Mouse (Mus musculus) limb, embryonic 13.5 days (tissue): ENCODE measurements around the gene Myof. TPM values are rescaled to one million over a fixed set of nuclear protein-coding genes. Genes with fewer than 3 reads are reported as not detected.

Source experiments
- ATAC-seq: fragments of 200-750 bp; cut with Nextera tagmentation; 2 replicates; pipeline ENCODE4 v1.8.0; 2017; ENCODE audit warnings: low read depth, moderate number of reproducible peaks, moderate TSS enrichment; ENCODE audit not compliant: low FRiP score
- H3K27ac ChIP-seq: fragments of 300-500 bp; sonication (generic); 2 replicates; pipeline ENCODE4 v1.5.1; 2015; ENCODE audit warnings: inconsistent platforms, mild to moderate bottlenecking, moderate library complexity
- H3K27me3 ChIP-seq: fragments of 300-500 bp; sonication (generic); 2 replicates; pipeline ENCODE4 v1.6.1; 2015; ENCODE audit warnings: mild to moderate bottlenecking, inconsistent platforms
- H3K36me3 ChIP-seq: fragments of 300-500 bp; sonication (generic); 2 replicates; pipeline ENCODE4 v1.6.1; 2015; ENCODE audit warnings: inconsistent platforms, mild to moderate bottlenecking, moderate library complexity
- H3K4me1 ChIP-seq: fragments of 300-500 bp; sonication (generic); 2 replicates; pipeline ENCODE4 v1.6.1; 2015; ENCODE audit warnings: inconsistent platforms
- H3K4me2 ChIP-seq: fragments of 300-500 bp; sonication (generic); replicated peaks from 2 replicates; pipeline ENCODE4 v1.6.1; 2015; ENCODE audit warnings: inconsistent platforms, mild to moderate bottlenecking, moderate library complexity
- H3K4me3 ChIP-seq: fragments of 300-500 bp; sonication (generic); 2 replicates; pipeline ENCODE4 v1.5.1; 2015; ENCODE audit warnings: moderate library complexity, mild to moderate bottlenecking, inconsistent platforms
- H3K9ac ChIP-seq: fragments of 300-500 bp; sonication (generic); 2 replicates; pipeline ENCODE4 v1.6.1; 2015; ENCODE audit warnings: mild to moderate bottlenecking, inconsistent platforms
- H3K9me3 ChIP-seq: fragments of 300-500 bp; sonication (generic); 2 replicates; pipeline ENCODE4 v1.6.1; 2016; ENCODE audit warnings: inconsistent platforms
- WGBS: fragments of 180-500 bp; shearing (Covaris S2); methylation state at CpG from one replicate; pipeline ENCODE4 v1.1.7; 2015; 5-methylcytosine and 5-hydroxymethylcytosine counted together
- polyA plus RNA-seq: library from polyadenylated mRNA; unstranded; fragments of >200 nt; fragmentation: Nextera tagmentation; extraction: Ambion mirVana; gene quantifications from 2 replicates; pipeline ENCODE4 v1.2.1, GENCODE M21; 2015

Gene Myof
- polyA plus RNA-seq, 1 experiment from 2014 or later, result 12.6 TPM

GRCm38 (mm10) chr19:37991399-37992183 is 51.8 kb downstream of the Myof start:
- no peak overlapping the region for H3K4me2 ChIP-seq
- H3K27ac ChIP-seq, result no peak overlapping the region
- H3K9me3 ChIP-seq, result no peaks in the 10 kb centered on the region
- H3K4me3 ChIP-seq, result no peak overlapping the region
- H3K4me1 ChIP-seq, result peaks cover 8% of the 10 kb centered on the region
- peaks cover 9% of the 10 kb centered on the region for H3K36me3 ChIP-seq
- no peaks in the 10 kb centered on the region for H3K27me3 ChIP-seq
- WGBS, result 48% methylated on average over 7 of the region's 7 CpGs
- H3K9ac ChIP-seq, result no peak overlapping the region
- ATAC-seq, result no peak

- 86% methylated on average over 2 of the region's 2 CpGs for WGBS
- H3K4me1 ChIP-seq, result peaks cover 7% of the 10 kb centered on the region
- peaks cover 12% of the 10 kb centered on the region for H3K36me3 ChIP-seq
- H3K27ac ChIP-seq, result no peak overlapping the region
- no peaks in the 10 kb centered on the region for H3K9me3 ChIP-seq
- no peak for ATAC-seq
- no peak overlapping the region for H3K4me2 ChIP-seq
- no peak overlapping the region for H3K9ac ChIP-seq
- H3K4me3 ChIP-seq, result no peak overlapping the region
- H3K27me3 ChIP-seq, result no peaks in the 10 kb centered on the region
Measured at GRCm38 (mm10) chr19:37989971-37990370, 53.4 kb downstream of the Myof start.

DNA sequence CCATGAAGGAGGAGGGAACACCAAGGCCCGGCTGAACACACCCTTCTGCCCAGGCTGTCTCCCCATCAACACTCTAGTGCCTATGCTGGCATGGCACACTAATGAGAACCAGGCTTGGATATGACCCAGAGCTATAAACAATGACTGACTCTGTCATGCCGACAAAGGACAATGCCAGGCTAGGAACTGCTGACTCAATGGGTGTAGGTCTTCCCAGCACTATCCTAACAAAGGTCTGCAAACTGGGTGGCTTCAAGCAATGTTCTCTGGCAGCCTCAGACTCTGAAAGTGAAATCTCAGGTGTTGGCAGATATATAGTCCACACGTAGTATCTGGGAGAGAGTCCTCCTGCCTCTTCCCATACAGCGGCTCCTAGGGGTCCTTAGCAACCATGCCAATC is 55.2 kb downstream of the Myof start:
- Histone ChIP-seq H3K27me3 (no peaks in the 10 kb centered on the region), H3K27ac (no peak overlapping the region), H3K9ac (no peak overlapping the region), H3K4me3 (no peak overlapping the region), H3K36me3 (peaks cover 4% of the 10 kb centered on the region), H3K4me2 (no peak overlapping the region), H3K4me1 (peaks cover 7% of the 10 kb centered on the region), H3K9me3 (no peaks in the 10 kb centered on the region)
- no peak for ATAC-seq
- 68% methylated on average over 4 of the region's 4 CpGs for WGBS

- ATAC-seq, result no peak
Measured at GRCm38 (mm10) chr19:37985730-37986129, 57.6 kb downstream of the Myof start.

GRCm38 (mm10) chr19:37975951-37976350 is 67.4 kb downstream of the Myof start:
- Histone ChIP-seq H3K27ac (no peak overlapping the region), H3K36me3 (peaks cover 6% of the 10 kb centered on the region; the same call in 1 of the 2 replicates), H3K4me3 (no peak overlapping the region), H3K4me2 (no peak overlapping the region), H3K9ac (no peak overlapping the region), H3K9me3 (no peaks in the 10 kb centered on the region), H3K4me1 (no peaks in the 10 kb centered on the region), H3K27me3 (no peaks in the 10 kb centered on the region)
- WGBS, result 90% methylated on average over 5 of the region's 5 CpGs
- ATAC-seq, result no peak

More at GRCm38 (mm10) chr19:37985730-37986129, 57.6 kb downstream of the Myof start:
- Histone ChIP-seq H3K4me3 (no peak overlapping the region), H3K4me1 (no peaks in the 10 kb centered on the region), H3K36me3 (0 out of 2 replicates have a peak, but pooled peaks cover 3% of the 10 kb centered on the region), H3K27me3 (no peaks in the 10 kb centered on the region), H3K4me2 (no peak overlapping the region), H3K9ac (no peak overlapping the region), H3K9me3 (no peaks in the 10 kb centered on the region), H3K27ac (no peak overlapping the region)
- WGBS, result 76% methylated on average over 16 of the region's 16 CpGs

GRCm38 (mm10) chr19:37970571-37970970 is 72.8 kb downstream of the Myof start:
- Histone ChIP-seq H3K36me3 (peaks cover 4% of the 10 kb centered on the region; the same call in 1 of the 2 replicates), H3K9me3 (no peaks in the 10 kb centered on the region), H3K4me3 (no peak overlapping the region), H3K27ac (no peak overlapping the region), H3K9ac (no peak overlapping the region), H3K4me1 (peaks cover 5% of the 10 kb centered on the region), H3K27me3 (no peaks in the 10 kb centered on the region), H3K4me2 (no peak overlapping the region)
- 72% methylated on average over 4 of the region's 4 CpGs for WGBS
- ATAC-seq, result no peak

- ATAC-seq, result no peak
- no peak overlapping the region for H3K27ac ChIP-seq
- H3K27me3 ChIP-seq, result no peaks in the 10 kb centered on the region
- H3K36me3 ChIP-seq, result peaks cover 4% of the 10 kb centered on the region; the same call in 1 of the 2 replicates
- H3K4me3 ChIP-seq, result no peak overlapping the region
- WGBS, result 33% methylated on average over 5 of the region's 5 CpGs
- H3K4me2 ChIP-seq, result no peak overlapping the region
- H3K9ac ChIP-seq, result no peak overlapping the region
- peaks cover 5% of the 10 kb centered on the region for H3K4me1 ChIP-seq
- no peaks in the 10 kb centered on the region for H3K9me3 ChIP-seq
Measured at GRCm38 (mm10) chr19:37970004-37970403, 73.4 kb downstream of the Myof start.

DNA sequence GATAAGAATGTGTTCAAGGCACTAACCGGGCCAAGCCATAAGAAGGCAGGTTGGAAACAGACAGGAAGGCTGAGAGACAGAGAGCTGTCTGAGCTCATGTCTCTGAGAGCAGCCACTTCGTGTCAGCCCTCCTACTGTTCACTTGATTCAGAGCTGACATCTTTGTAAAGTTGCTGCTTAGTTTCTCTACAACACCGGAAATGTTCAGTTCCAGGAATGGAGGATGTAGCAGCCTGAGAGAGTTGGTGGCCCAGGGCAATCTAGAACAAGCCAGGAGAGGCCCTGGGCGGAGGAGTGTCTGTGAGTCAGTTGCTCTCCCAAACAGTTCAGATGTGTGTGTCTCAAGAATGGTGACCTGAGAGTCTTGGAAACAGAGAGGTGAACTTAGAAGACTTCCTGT is 77.5 kb downstream of the Myof start:
- Histone ChIP-seq H3K4me1 (peaks cover 5% of the 10 kb centered on the region), H3K27me3 (no peaks in the 10 kb centered on the region), H3K36me3 (peaks cover 4% of the 10 kb centered on the region; the same call in 1 of the 2 replicates), H3K9me3 (no peaks in the 10 kb centered on the region), H3K27ac (no peak overlapping the region), H3K4me2 (no peak overlapping the region), H3K9ac (no peak overlapping the region), H3K4me3 (no peak overlapping the region)
- WGBS, result 83% methylated on average over 4 of the region's 4 CpGs
- no peak for ATAC-seq

DNA sequence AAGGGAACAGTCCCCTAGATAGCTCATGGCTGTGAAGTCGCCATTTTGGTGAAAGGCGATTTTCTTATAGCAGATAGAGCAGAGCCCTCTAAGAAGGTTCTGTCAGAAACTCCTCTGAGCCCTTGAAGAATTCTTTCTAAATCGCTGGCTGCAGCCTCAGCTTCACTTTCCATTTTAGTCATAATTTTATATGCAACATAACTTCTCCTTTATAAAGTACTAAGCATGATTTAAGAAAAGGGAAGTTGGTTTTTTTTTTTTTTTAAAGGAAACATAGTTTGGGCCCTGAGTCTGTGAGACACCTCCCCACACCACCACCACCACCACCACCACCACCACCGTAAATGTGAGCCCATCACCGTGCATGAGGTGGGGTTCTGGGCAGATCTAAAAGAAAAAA is 80.0 kb downstream of the Myof start:
- Histone ChIP-seq H3K27ac (no peak overlapping the region), H3K4me1 (no peaks in the 10 kb centered on the region), H3K9ac (no peak overlapping the region), H3K27me3 (no peaks in the 10 kb centered on the region), H3K4me3 (no peak overlapping the region), H3K36me3 (peaks cover 6% of the 10 kb centered on the region; the same call in 1 of the 2 replicates), H3K4me2 (no peak overlapping the region), H3K9me3 (no peaks in the 10 kb centered on the region)
- 89% methylated on average over 5 of the region's 5 CpGs for WGBS
- ATAC-seq, result no peak

DNA sequence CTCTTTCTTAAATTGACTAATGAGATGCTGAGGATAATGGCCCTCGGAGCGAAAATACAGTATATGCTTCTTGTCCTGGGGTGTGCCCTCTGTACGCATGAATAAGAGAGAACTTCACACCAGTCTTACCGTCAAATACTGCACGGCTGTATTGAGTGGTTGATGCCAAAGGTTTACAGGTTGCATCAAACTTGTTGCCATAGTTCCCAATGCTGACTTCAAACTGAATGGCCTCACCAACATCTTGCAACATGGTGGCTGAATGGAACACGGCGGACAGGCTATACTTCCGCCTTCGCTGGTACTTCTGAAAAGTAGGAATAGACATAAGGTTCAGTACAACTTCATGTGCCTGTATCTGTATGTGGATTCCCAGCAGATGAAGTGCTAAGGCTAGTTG is 82.6 kb downstream of the Myof start:
- Histone ChIP-seq H3K4me2 (no peak overlapping the region), H3K9ac (no peak overlapping the region), H3K4me1 (no peaks in the 10 kb centered on the region), H3K27me3 (no peaks in the 10 kb centered on the region), H3K36me3 (0 out of 2 replicates have a peak, but pooled peaks cover 3% of the 10 kb centered on the region), H3K27ac (no peak overlapping the region), H3K4me3 (no peak overlapping the region), H3K9me3 (no peaks in the 10 kb centered on the region)
- no peak for ATAC-seq
- 95% methylated on average over 9 of the region's 9 CpGs for WGBS

- WGBS, result 85% methylated on average over 10 of the region's 10 CpGs
- Histone ChIP-seq H3K4me2 (no peak overlapping the region), H3K27me3 (no peaks in the 10 kb centered on the region), H3K9ac (no peak overlapping the region), H3K4me3 (no peak overlapping the region), H3K36me3 (0 out of 2 replicates have a peak, but pooled peaks cover 3% of the 10 kb centered on the region), H3K4me1 (no peaks in the 10 kb centered on the region), H3K9me3 (no peaks in the 10 kb centered on the region), H3K27ac (no peak overlapping the region)
- ATAC-seq, result no peak
Measured at GRCm38 (mm10) chr19:37959543-37960215, 83.7 kb downstream of the Myof start.

GRCm38 (mm10) chr19:37959076-37959475 is 84.3 kb downstream of the Myof start:
- 0 out of 2 replicates have a peak, but pooled peaks cover 3% of the 10 kb centered on the region for H3K36me3 ChIP-seq
- no peak for ATAC-seq
- no peak overlapping the region for H3K27ac ChIP-seq
- H3K4me1 ChIP-seq, result no peaks in the 10 kb centered on the region
- H3K9me3 ChIP-seq, result no peaks in the 10 kb centered on the region
- no peak overlapping the region for H3K9ac ChIP-seq
- WGBS, result 61% methylated on average over 6 of the region's 6 CpGs
- no peak overlapping the region for H3K4me2 ChIP-seq
- H3K27me3 ChIP-seq, result no peaks in the 10 kb centered on the region
- H3K4me3 ChIP-seq, result no peak overlapping the region
